Mouse (Mus musculus) intestine, embryonic 14.5 days (tissue): ENCODE data around the gene Tmed6. TPM values are rescaled to one million over a fixed set of nuclear protein-coding genes. Genes with fewer than 3 reads are reported as not detected.

Experiments used
- ATAC-seq: fragments of 200-750 bp; cut with Nextera tagmentation; replicated peaks from 2 replicates; pipeline ENCODE4 v1.8.0; 2017; ENCODE audit warnings: low read depth, moderate number of reproducible peaks, moderate TSS enrichment, moderate library complexity; ENCODE audit not compliant: low FRiP score, low TSS enrichment
- DNase-seq: peaks from one replicate; pipeline ENCODE4 v3.0.0-alpha.2; 2018; ENCODE audit warnings: low spot score
- H3K27ac ChIP-seq: fragments of 300-500 bp; sonication (generic); 2 replicates; pipeline ENCODE4 v1.5.1; 2014; ENCODE audit warnings: low read depth, mild to moderate bottlenecking, control low read depth
- H3K27me3 ChIP-seq: fragments of 300-500 bp; sonication (generic); replicated peaks from 2 replicates; pipeline ENCODE4 v1.6.1; 2014; ENCODE audit warnings: low read length, control low read depth; ENCODE audit not compliant: control insufficient read depth, insufficient read depth
- H3K36me3 ChIP-seq: fragments of 300-500 bp; sonication (generic); 2 replicates; pipeline ENCODE4 v1.6.1; 2014; ENCODE audit warnings: low read length, control low read depth; ENCODE audit not compliant: control insufficient read depth, insufficient read depth
- H3K4me1 ChIP-seq: fragments of 300-500 bp; sonication (generic); replicated peaks from 2 replicates; pipeline ENCODE4 v1.6.1; 2014; ENCODE audit warnings: low read length, control low read depth, mixed read lengths; ENCODE audit not compliant: control insufficient read depth, insufficient read depth
- H3K4me2 ChIP-seq: fragments of 300-500 bp; sonication (generic); 2 replicates; pipeline ENCODE4 v1.6.1; 2014; ENCODE audit warnings: low read length
- H3K4me3 ChIP-seq: fragments of 300-500 bp; sonication (generic); 2 replicates; pipeline ENCODE4 v1.5.1; 2014; ENCODE audit warnings: low read depth, low read length, control low read depth, mixed read lengths
- H3K9ac ChIP-seq: fragments of 300-500 bp; sonication (generic); 2 replicates; pipeline ENCODE4 v1.6.1; 2014; ENCODE audit warnings: mild to moderate bottlenecking, low read length
- H3K9me3 ChIP-seq: fragments of 300-500 bp; sonication (generic); 2 replicates; pipeline ENCODE4 v1.6.1; 2016; ENCODE audit warnings: low read length, control low read depth; ENCODE audit not compliant: control insufficient read depth
- WGBS: fragments of 180-500 bp; shearing (Covaris S2); extraction: QIAGEN DNeasy Blood & Tissue Kit; methylation state at CpG from one replicate; pipeline ENCODE4 v1.1.7; 2014; 5-methylcytosine and 5-hydroxymethylcytosine counted together
- polyA plus RNA-seq: library from polyadenylated mRNA; unstranded; fragments of >200 nt; fragmentation: Nextera tagmentation; extraction: Ambion mirVana; gene quantifications from 2 replicates; pipeline ENCODE4 v1.2.1, GENCODE M21; 2014

The Tmed6 gene
- polyA plus RNA-seq: 9.3 and 21.3 TPM in 2 replicates

DNA sequence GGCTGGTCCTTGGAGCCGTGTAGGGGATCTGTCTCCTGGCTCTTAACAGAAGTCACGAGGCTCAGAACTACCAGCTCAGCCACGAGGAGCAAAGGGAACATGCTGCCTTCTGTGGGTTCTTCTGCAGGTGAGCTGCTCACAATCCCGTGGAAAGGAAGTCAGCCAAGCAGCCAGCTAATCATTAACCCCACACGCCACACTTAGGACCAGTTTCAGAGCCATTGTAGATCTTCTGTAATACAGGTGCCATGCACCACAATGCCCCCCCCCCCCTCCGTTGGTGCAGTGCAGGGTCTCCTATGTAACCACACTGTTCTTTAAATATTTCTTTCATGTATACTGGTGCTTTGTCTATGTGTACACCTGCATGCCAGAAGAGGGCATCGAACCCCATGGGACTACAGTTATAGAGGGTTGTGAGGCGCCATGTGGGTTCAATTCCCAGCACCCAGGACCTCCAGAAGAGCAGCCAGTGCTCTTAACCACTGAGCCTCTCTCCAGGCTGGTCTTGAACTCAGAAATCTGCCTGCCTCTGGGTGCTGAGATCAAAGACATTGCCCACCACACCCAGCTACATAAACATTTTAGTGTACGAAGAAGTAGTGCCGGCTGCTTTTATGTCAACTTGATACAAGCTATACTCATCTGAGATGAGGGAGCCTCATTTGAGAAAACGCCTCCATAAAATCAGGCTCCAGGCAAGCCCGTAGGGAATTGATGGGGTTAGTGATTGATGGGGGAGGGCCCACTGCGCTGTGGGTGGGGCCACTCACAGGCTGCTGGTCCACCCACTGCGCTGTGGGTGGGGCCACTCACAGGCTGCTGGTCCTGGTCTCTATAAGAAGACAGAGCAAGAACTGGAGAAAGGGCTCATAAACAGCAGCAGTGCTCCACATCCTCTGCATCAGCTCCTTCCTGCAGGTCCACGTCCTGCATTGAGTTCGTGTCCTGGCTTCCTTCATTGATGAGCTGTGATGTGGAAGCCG lies at the start of gene Tmed6:
Gene Tmed6 (minus strand): TSS at position 134 of the 986 bp plus-strand sequence.
- ATAC-seq: peak; percentile 36; the same call in 1 of the 2 replicates
- Histone ChIP-seq H3K4me1 (no peaks in the 10 kb centered on the region), H3K9ac (no peak within 1 kb of the TSS), H3K36me3 (peaks cover 20% of the 10 kb centered on the region), H3K4me2 (no peak within 1 kb of the TSS), H3K9me3 (no peaks in the 10 kb centered on the region), H3K4me3 (no peak within 1 kb of the TSS), H3K27me3 (no peaks in the 10 kb centered on the region), H3K27ac (no peak within 1 kb of the TSS)
- WGBS: 50% methylated on average over 17 of the region's 17 CpGs
- DNase-seq: no peak

DNA sequence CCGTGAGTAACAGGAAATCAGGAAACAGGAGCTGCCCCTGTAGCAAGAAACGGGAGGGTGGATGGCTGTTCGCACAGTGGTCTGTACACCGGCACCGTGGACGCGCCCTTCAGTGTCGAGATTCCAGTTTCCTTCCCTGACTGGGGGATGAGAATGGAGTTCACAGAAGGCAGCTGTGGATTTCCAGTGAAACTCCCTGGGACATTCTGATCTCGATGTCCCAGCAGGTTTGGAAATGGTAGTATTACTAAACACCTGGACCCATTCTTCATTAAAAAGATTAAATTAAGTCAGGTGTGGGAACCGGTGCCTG lies 49.5 kb upstream of the Tmed6 start:
- Histone ChIP-seq H3K36me3 (no peaks in the 10 kb centered on the region), H3K27me3 (no peaks in the 10 kb centered on the region), H3K27ac (peak overlapping the region; percentile 34; the same call in 1 of the 2 replicates), H3K4me3 (no peak overlapping the region), H3K9ac (no peak overlapping the region), H3K9me3 (no peaks in the 10 kb centered on the region), H3K4me1 (peaks cover 27% of the 10 kb centered on the region), H3K4me2 (0 out of 2 replicates have a peak overlapping the region, but pooled peaks have one; percentile 7)
- no peak for ATAC-seq
- DNase-seq: no peak
- WGBS: 42% methylated on average over 10 of the region's 10 CpGs

DNA sequence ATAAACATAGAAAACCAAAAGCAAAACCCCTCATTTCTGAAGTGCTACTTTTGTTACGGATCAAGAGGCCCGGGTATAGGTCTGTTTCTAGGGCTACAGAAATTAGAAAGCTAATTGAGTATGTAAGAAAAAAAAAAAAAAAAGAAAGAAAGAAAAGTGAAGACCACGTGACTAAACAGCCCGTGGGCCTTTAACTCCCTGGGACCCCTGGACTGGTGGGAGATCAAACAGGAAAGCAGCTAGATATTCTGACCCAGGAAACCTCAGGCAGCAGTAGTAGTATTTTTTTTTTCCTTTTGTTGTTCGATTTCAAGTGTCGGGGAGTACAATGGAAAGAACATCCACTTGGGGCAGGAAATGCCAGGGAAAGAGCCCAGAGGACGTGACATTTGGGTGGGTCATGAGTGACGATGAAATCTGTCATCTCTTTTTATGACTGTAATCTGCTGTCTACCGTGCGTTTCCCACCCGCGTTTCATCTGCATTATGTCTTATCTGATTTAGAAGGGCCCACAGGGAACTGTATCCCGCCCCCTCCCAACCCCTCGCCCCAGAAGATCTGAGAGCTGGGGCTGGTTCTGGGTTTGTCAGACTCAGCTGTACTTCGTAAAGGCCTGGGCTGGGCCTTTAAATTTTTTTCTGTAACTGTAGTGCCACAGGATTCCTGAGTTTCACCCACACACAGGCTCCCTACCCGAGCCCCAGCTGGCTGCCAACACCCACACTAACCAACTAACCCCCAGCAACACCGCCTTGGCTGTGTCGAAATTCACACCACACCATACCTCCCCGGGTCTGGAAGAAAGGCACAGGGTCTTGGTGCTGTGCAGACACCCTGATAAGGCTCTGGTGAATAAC lies 48.9 kb upstream of the Tmed6 start:
- 38% methylated on average over 19 of the region's 19 CpGs for WGBS
- Histone ChIP-seq H3K9me3 (no peaks in the 10 kb centered on the region), H3K4me1 (peaks cover 23% of the 10 kb centered on the region), H3K27me3 (no peaks in the 10 kb centered on the region), H3K9ac (no peak overlapping the region; the same call in 1 of the 2 replicates), H3K36me3 (no peaks in the 10 kb centered on the region), H3K4me2 (0 out of 2 replicates have a peak overlapping the region, but pooled peaks have one; percentile 7), H3K4me3 (no peak overlapping the region), H3K27ac (peak overlapping the region; percentile 34; the same call in 1 of the 2 replicates)
- no peak for ATAC-seq
- no peak for DNase-seq

DNA sequence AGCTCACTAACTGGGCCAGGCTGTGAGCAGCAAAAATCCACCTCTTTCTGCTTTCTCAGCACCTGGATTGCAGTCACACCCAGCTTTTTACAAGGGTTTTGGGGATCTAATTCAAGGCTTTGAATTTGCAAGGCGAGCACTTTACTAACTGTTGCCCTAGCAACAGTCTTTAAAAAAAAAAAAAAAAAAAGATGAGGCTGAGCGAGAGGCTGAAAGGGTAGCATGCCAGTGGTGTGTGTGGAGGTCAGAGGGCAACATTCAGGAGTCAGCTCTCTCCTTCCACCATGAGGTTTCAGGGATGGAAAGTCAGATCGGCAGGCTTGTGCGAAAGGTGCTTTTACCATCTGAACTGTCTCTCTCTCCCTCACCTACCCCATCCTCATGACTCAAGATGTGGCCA lies 47.8 kb upstream of the Tmed6 start:
- Histone ChIP-seq H3K9ac (no peak overlapping the region), H3K4me1 (peaks cover 12% of the 10 kb centered on the region; the same call in 1 of the 2 replicates), H3K36me3 (no peaks in the 10 kb centered on the region), H3K4me2 (no peak overlapping the region), H3K9me3 (no peaks in the 10 kb centered on the region), H3K4me3 (no peak overlapping the region), H3K27ac (no peak overlapping the region), H3K27me3 (no peaks in the 10 kb centered on the region)
- 67% methylated on average over 4 of the region's 4 CpGs for WGBS
- no peak for ATAC-seq
- DNase-seq: no peak

DNA sequence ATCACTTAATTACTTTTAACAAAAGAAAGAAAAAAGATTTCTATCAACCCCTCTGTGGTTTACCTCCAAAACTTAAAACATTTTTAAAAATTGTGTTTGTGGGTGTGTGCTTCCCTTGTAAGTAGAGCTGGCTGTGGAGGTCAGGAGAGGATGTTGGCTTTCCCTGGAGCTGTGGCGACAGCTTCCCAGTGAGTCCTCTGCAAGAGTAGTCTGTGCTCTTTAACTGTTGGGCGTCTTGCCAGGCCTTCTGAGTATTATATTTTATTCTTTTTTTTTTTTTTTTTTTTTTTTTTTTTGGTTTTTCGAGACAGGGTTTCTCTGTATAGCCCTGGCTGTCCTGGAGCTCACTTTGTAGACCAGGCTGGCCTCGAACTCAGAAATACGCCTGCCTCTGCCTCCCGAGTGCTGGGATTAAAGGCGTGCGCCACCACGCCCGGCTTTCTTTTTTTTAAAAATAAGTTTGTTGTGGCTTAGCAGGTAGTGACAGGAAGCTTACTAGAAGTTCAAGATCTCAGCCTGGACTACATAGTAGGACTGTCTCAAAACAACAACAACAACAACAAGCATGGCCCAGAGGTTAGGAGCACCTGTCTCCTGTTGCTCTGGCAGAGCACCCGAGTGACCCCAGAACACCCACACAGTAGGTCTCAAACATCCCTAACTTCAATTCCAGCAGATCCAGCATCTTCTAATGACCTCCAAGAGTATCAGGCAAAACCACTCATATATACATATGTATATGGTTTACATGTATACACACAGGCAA lies 46.1 kb upstream of the Tmed6 start:
- H3K4me2 ChIP-seq: no peak overlapping the region
- 82% methylated on average over 9 of the region's 11 CpGs for WGBS
- H3K4me1 ChIP-seq: peaks cover 10% of the 10 kb centered on the region; the same call in 1 of the 2 replicates
- no peaks in the 10 kb centered on the region for H3K9me3 ChIP-seq
- no peak overlapping the region for H3K9ac ChIP-seq
- no peak overlapping the region for H3K4me3 ChIP-seq
- no peak for DNase-seq
- no peaks in the 10 kb centered on the region for H3K36me3 ChIP-seq
- no peak overlapping the region for H3K27ac ChIP-seq
- ATAC-seq: no peak
- H3K27me3 ChIP-seq: no peaks in the 10 kb centered on the region

DNA sequence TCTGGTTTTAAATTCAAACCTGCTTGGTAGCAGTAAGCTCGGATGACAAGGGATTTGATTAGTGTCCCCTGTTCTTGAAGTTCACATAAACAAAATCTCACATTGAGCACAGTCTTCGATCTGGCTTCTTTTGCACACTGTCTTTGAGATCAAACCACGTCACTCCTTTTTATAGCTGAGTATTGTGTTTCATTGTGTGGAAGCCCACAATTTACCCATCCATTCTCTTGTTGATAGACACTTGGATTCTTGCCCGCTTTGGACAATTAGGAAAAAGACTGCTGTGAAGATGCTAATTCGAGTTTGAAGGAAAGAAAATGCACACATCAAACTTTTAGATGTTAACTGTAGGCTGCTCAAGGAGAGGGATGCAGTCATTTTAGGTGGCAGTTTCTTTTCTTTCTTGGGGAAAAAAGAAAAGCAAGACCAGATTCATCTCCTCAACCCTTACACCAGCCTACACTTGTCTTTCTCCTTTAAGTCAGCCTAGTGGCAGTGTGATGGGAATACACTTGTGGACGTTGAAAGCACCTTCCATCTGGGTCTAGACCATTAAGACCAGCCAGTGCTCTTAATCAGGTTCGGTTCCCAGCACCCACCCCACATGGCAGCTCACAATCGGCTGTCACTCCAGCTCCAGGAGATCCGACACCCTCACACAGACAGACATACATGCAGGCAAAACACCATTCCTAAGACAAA lies 45.3 kb upstream of the Tmed6 start:
- Histone ChIP-seq H3K9me3 (no peaks in the 10 kb centered on the region), H3K9ac (no peak overlapping the region), H3K36me3 (no peaks in the 10 kb centered on the region), H3K4me2 (no peak overlapping the region), H3K4me1 (peaks cover 5% of the 10 kb centered on the region; the same call in 1 of the 2 replicates), H3K27ac (no peak overlapping the region), H3K4me3 (no peak overlapping the region), H3K27me3 (no peaks in the 10 kb centered on the region)
- DNase-seq (no peak), ATAC-seq (no peak)
- WGBS: 73% methylated on average over 9 of the region's 9 CpGs

DNA sequence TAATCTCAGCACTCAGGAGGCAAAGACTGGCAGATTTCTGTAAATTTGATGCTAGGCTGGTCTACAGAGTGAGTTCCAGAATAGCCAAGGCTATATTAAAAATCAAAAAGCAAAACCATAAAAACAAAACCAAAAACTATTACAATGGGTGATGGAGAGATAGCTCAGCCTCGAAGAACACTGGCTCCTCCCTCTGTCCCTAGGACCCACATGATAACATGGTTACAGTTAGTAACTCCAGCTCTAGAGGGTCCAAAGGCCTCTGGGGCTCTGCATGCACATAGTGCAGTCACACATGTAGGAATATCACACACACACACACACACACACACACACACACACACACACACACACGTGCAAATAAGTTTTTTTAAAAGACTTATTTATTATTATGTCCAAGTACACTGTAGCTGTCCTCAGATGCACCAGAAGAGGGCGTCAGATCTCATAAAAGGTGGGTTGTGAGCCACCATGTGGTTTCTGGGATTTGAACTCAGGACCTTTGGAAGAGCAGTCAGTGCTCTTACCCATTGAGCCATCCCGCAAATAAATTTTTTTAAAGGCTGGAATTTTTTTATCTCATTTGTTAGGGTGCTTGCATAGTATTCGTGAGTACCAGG lies 44.5 kb upstream of the Tmed6 start:
- 86% methylated on average over 5 of the region's 5 CpGs for whole genome bisulfite sequencing
- Histone ChIP-seq H3K36me3 (no peaks in the 10 kb centered on the region), H3K9me3 (no peaks in the 10 kb centered on the region), H3K27ac (no peak overlapping the region), H3K4me1 (peaks cover 4% of the 10 kb centered on the region; the same call in 1 of the 2 replicates), H3K27me3 (no peaks in the 10 kb centered on the region), H3K4me2 (no peak overlapping the region), H3K4me3 (no peak overlapping the region), H3K9ac (no peak overlapping the region)
- DNase-seq (no peak), ATAC-seq (no peak)
